Mouse (Mus musculus) intestine, postnatal 0 days (tissue): ENCODE data around the gene Tcerg1l. TPM values are rescaled to one million over a fixed set of nuclear protein-coding genes. Genes with fewer than 3 reads are reported as not detected.

Experiments
- ATAC-seq: fragments of 200-750 bp; cut with Nextera tagmentation; 2 replicates; pipeline ENCODE4 v1.8.0; 2017; ENCODE audit warnings: mild to moderate bottlenecking, moderate TSS enrichment, moderate library complexity
- H3K27ac ChIP-seq: fragments of 300-500 bp; sonication (generic); 2 replicates; pipeline ENCODE4 v1.5.1; 2014; ENCODE audit warnings: mild to moderate bottlenecking, low read depth, low read length, moderate library complexity
- H3K27me3 ChIP-seq: fragments of 300-500 bp; sonication (generic); replicated peaks from 2 replicates; pipeline ENCODE4 v1.6.1; 2014; ENCODE audit warnings: low read length, mixed read lengths; ENCODE audit not compliant: control insufficient read depth, insufficient read depth
- H3K36me3 ChIP-seq: fragments of 300-500 bp; sonication (generic); 2 replicates; pipeline ENCODE4 v1.6.1; 2014; ENCODE audit warnings: mild to moderate bottlenecking, moderate library complexity; ENCODE audit not compliant: control insufficient read depth, insufficient read depth
- H3K4me1 ChIP-seq: fragments of 300-500 bp; sonication (generic); replicated peaks from 2 replicates; pipeline ENCODE4 v1.6.1; 2014; ENCODE audit warnings: antibody characterized with exemption, low read length, mixed read lengths; ENCODE audit not compliant: control insufficient read depth, insufficient read depth
- H3K4me2 ChIP-seq: fragments of 300-500 bp; sonication (generic); replicated peaks from 2 replicates; pipeline ENCODE4 v1.6.1; 2014; ENCODE audit warnings: low read depth, mild to moderate bottlenecking, moderate library complexity
- H3K4me3 ChIP-seq: fragments of 300-500 bp; sonication (generic); 2 replicates; pipeline ENCODE4 v1.5.1; 2014; ENCODE audit warnings: low read depth, low read length
- H3K9ac ChIP-seq: fragments of 300-500 bp; sonication (generic); 2 replicates; pipeline ENCODE4 v1.6.1; 2014; ENCODE audit warnings: mild to moderate bottlenecking, low read depth, low read length
- H3K9me3 ChIP-seq: fragments of 300-500 bp; sonication (generic); 2 replicates; pipeline ENCODE4 v1.6.1; 2016; ENCODE audit warnings: mixed run types; ENCODE audit not compliant: control insufficient read depth
- CTCF ChIP-seq: sonication (generic); IDR thresholded peaks from 2 replicates; pipeline ENCODE4 v1.5.1; 2016; ENCODE audit warnings: low read depth, mild to moderate bottlenecking, control low read depth, antibody characterized with exemption, moderate library complexity
- WGBS: fragments of 180-500 bp; shearing (Covaris S2); extraction: QIAGEN DNeasy Blood & Tissue Kit; methylation state at CpG from one replicate; pipeline ENCODE4 v1.1.7; 2014; 5-methylcytosine and 5-hydroxymethylcytosine counted together
- polyA plus RNA-seq: library from polyadenylated mRNA; unstranded; fragments of >200 nt; fragmentation: Nextera tagmentation; extraction: Ambion mirVana; gene quantifications from 2 replicates; pipeline ENCODE4 v1.2.1, GENCODE M21; 2015

Tcerg1l gene
- polyA plus RNA-seq, 1 experiment from 2014 or later, result 0.29 TPM

DNA sequence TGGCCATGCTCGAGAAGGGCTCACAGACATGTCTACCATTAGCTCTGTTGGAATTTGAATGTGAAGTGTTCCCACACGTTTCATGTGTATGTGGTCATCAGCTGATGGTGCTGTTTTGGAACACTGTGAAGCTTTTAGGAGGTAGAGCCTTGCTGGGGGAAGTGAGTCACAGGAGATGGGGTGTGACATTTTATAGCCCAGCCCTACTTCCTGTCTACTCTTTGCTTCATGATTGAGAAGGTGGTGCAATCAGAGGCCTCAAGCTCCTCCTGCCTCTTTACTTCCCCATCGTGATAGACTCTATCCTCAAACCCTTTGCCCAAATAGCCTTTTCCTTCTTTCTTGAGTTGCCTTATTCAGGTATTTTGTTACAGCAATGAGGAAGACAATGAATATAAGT lies 173.3 kb downstream of the Tcerg1l start:
- no peaks in the 10 kb centered on the region for H3K9me3 ChIP-seq
- no peaks in the 10 kb centered on the region for H3K36me3 ChIP-seq
- no peak overlapping the region for H3K27ac ChIP-seq
- no peak overlapping the region for H3K4me2 ChIP-seq
- H3K27me3 ChIP-seq, result no peaks in the 10 kb centered on the region
- TF ChIP-seq CTCF, result no peak
- WGBS, result 84% methylated on average over 3 of the region's 3 CpGs
- no peak for ATAC-seq
- no peak overlapping the region for H3K4me3 ChIP-seq
- H3K9ac ChIP-seq, result no peak overlapping the region
- no peaks in the 10 kb centered on the region for H3K4me1 ChIP-seq

DNA sequence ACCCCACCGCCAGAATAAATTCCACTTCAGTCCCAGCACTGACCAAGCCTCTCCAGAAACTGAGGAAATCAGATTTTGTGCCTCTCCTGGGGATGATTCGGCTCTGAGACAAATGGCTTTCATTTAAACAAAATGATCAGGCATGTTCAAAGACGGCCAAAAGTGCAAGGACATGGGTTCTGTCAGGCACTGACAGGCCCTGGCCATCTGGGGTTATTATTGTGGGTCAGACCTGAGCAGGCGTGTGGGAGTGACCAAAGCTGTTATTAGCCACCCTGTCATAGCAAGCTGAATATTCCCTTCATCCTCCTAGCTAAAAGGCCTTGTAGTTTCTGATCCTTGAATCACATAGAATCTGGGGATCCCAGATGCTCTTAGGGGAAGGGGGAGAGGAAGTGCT lies 174.6 kb downstream of the Tcerg1l start:
- no peaks in the 10 kb centered on the region for H3K36me3 ChIP-seq
- H3K4me3 ChIP-seq, result no peak overlapping the region
- no peak overlapping the region for H3K9ac ChIP-seq
- no peak for TF ChIP-seq CTCF
- no peak overlapping the region for H3K4me2 ChIP-seq
- no peaks in the 10 kb centered on the region for H3K27me3 ChIP-seq
- no peaks in the 10 kb centered on the region for H3K4me1 ChIP-seq
- no peaks in the 10 kb centered on the region for H3K9me3 ChIP-seq
- H3K27ac ChIP-seq, result no peak overlapping the region
- ATAC-seq, result no peak
- WGBS, result 64% methylated on average over 4 of the region's 4 CpGs

DNA sequence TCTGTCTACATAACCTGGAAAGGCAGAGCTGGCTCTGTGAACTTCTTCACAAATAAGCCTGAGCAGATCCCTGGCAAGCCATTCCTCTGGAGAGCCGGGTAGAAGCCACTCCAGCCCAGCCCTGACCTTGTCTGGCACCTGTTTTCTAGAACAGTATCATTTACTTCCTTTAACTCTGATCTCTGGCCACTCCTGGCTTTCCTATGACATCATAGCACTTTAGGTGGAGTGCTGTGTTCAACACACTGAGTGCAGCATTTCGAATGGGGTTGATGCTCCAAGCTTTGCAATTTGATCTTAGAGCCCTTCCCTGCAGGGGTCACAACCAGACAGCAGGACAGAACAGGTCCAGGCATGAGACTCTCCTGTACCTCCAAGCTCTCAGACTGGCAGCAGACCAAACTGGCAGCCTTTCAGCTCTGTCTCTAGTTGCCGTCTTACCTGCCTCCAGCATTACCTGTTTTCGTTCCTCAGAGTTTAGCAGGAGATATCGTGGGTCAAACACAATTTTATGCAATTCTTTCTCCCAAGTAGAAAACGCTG lies 179.9 kb downstream of the Tcerg1l start:
- Histone ChIP-seq H3K4me2 (no peak overlapping the region), H3K27me3 (no peaks in the 10 kb centered on the region), H3K36me3 (no peaks in the 10 kb centered on the region), H3K9me3 (no peaks in the 10 kb centered on the region), H3K4me1 (no peaks in the 10 kb centered on the region), H3K9ac (no peak overlapping the region), H3K27ac (no peak overlapping the region), H3K4me3 (no peak overlapping the region)
- WGBS, result 66% methylated on average over 6 of the region's 6 CpGs
- no peak for TF ChIP-seq CTCF
- ATAC-seq, result no peak

DNA sequence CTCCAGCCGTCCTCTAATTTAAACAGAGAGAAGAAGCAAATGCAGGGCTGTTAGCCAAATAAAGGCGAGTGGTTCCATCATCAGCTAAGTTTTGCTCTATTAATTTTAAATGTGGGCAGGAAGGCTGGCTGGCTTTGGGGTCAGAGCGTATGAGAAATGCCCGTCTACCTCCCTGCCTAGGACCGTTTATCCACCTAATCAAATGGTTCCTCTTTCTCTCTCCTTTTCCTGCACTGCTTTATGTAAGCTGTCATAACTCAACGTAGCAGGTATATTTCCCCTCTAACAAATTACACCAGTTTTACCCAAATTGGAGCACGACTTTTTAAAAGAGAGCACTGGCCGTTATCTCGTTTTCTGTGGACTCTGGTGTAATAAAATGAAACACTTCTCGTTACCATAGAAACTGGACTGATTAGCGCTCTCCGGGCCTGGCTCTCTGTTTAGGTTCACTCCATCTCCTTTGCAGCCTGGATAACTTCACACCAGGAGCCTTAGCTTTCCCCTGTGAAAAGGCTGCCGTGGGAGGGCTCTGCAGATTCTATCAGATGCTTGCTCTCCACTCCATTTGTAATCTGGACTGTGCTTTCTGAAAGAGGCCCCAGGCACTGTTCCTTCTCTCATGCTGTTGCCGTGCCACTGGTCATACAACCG lies 182.2 kb downstream of the Tcerg1l start:
- no peaks in the 10 kb centered on the region for H3K9me3 ChIP-seq
- no peak for TF ChIP-seq CTCF
- H3K4me2 ChIP-seq, result no peak overlapping the region
- WGBS, result 17% methylated on average over 15 of the region's 15 CpGs
- no peaks in the 10 kb centered on the region for H3K36me3 ChIP-seq
- no peaks in the 10 kb centered on the region for H3K4me1 ChIP-seq
- no peak overlapping the region for H3K27ac ChIP-seq
- ATAC-seq, result no peak
- no peak overlapping the region for H3K9ac ChIP-seq
- H3K4me3 ChIP-seq, result no peak overlapping the region
- no peaks in the 10 kb centered on the region for H3K27me3 ChIP-seq

DNA sequence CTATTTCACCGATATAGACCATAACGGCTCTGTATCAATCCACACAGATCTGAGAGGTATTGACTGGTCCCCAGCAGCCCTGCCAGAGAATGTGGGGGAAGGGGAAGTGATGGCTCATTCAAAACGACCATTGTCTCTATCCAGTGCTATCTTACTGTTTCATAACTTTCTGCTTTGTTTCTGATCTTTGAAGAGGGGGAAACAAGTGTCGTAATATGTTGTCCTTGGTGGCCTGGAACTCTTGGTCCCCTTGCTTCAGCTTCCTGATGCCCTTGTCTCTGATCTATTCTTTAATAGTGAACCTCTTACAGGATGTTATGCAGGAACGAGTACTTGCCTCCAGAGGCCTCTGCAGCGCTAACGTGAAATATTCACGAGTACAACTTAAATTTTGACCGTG lies 182.8 kb downstream of the Tcerg1l start:
- Histone ChIP-seq H3K4me1 (no peaks in the 10 kb centered on the region), H3K27me3 (no peaks in the 10 kb centered on the region), H3K36me3 (no peaks in the 10 kb centered on the region), H3K4me3 (no peak overlapping the region), H3K9me3 (no peaks in the 10 kb centered on the region), H3K4me2 (no peak overlapping the region), H3K27ac (no peak overlapping the region), H3K9ac (no peak overlapping the region)
- TF ChIP-seq CTCF, result no peak
- WGBS, result 36% methylated on average over 9 of the region's 9 CpGs
- ATAC-seq, result no peak

DNA sequence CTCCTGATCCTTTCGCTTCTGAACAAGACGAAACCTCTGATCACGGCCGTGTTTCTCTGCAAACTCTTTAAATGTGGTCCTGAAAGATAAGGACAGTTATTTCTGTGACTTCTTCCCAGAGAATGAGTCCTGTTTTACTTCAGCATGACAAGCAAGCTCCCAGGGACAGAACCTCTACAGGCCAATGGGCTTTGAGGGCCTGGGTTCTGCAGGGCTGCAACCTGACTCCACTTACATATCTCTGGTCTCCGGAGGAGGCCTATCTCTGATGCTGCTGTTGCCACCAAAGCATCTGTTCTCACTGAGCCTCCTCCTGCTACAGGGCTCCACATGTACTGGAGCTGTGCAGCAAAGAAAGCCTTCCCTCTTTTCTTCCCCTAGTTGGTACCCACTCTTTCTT lies 187.8 kb downstream of the Tcerg1l start:
- no peaks in the 10 kb centered on the region for H3K9me3 ChIP-seq
- no peak for TF ChIP-seq CTCF
- H3K27me3 ChIP-seq, result no peaks in the 10 kb centered on the region
- no peaks in the 10 kb centered on the region for H3K36me3 ChIP-seq
- no peak for ATAC-seq
- H3K27ac ChIP-seq, result no peak overlapping the region
- 52% methylated on average over 5 of the region's 5 CpGs for WGBS
- H3K9ac ChIP-seq, result no peak overlapping the region
- no peaks in the 10 kb centered on the region for H3K4me1 ChIP-seq
- H3K4me3 ChIP-seq, result no peak overlapping the region
- no peak overlapping the region for H3K4me2 ChIP-seq
